Mouse (Mus musculus): ENCODE data around the gene Dusp11.
A peak's percentile ranks its signal among the peaks of the same experiment; 100 is the strongest.
"Not testable (repeated sequence)": the region's sequence is repeated elsewhere in the genome, so short reads cannot be mapped to it uniquely, and the experiment has no call there.

Gene Dusp11

DNA sequence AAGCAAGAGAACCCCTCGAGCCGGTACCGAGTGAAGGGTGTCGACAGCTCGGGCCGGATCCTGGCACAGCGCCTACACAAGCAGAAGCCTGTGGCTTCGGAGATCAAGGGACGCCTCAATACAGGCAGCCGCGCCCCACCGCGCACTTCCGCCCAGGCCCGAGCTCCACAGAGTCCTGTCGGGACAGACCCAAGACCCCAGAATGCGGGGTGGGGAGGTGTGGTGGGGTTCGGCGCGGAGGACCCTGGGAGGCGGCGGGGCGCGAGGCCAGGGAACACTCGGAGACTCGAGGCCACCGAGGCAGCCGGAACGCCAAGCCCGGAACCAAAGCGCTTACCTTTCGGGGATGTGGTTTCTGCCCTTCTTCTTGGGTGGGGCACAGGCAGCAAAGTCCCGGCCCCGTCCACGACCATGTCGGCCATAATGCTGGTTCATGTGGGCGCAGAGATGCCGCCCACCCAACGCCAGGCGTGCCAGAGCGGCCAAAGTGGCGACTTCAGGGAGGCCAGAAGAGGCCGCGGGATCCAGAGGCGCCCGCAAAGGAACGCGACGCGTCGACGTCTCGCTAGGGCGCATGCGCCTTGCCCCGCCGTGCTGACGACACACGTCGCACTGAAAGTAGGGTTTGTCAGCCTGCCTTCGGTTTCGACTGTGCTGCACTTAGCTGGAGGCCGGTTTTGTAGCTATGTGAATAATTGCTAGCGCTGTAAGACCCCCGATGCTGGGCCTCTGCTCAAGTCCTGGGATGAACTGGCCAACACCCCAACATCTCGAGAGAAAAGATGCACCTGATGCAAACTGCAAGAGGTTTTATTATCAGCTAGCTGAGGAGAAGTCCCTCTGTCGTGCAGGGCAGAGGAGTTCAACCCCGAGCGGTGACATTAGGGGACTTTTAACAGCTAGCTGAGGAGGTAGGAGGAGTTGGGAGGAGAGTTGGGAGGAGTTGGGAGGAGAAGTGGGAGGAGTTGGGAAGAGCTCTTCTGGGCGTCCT, at the start of gene Dusp11:
Gene Dusp11 (minus strand): TSS at position 567 of the 991 bp plus-strand sequence.
- peak; percentile 94 for DNase-seq

DNA sequence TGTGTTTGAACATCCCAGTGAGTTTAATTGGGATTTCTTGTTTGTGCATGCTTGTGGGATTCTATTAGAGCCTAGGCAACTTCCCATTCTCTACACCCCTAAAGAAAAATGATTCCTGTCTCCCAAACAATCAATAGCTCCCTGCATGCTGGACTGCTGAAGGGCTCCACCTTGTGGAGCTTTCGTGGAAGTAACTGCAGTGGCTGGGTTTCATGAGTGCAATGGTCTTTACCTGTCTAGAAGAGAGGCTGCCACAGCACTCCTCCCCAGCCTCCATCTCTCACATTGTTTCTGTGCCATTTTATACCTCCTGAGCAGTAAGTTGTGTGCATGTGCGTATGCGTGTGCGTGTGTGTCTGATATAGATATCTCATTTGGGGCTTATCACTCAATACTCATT, 48.5 kb upstream of the Dusp11 start:
- DNase-seq = peak; percentile 56

- DNase-seq = peak; percentile 81
Measured at GRCm38 (mm10) chr6:86004271-86005148, 43.0 kb upstream of the Dusp11 start.

- DNase-seq = peak; percentile 34
Measured at GRCm38 (mm10) chr6:86003405-86003925, 42.0 kb upstream of the Dusp11 start.

- DNase-seq = not testable (repeated sequence)
Measured at GRCm38 (mm10) chr6:85990774-85991173, 29.3 kb upstream of the Dusp11 start.

DNA sequence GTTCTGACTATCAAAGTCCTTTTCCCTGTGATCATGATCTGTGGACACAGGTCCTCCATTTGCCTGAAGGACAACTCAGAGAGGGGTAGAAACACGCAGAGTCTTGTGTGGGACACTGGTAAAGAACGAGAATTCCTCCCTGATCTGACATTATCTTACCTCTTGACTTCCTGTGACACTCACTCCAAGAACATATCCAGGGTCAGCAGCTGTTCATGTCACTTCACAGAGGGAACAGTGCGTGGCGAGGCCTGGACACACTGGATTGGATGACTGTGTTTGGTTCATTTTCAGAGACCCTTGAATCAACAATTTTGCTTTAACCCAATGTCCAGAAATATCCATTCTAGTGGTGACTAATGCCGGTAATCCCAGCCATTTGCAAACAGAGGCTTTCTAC, 28.1 kb upstream of the Dusp11 start:
- not testable (repeated sequence) for DNase-seq

GRCm38 (mm10) chr6:85984351-85984750, 22.9 kb upstream of the Dusp11 start:
- DNase-seq = no peak

- DNase-seq = not testable (repeated sequence)
Measured at GRCm38 (mm10) chr6:85978736-85979135, 17.3 kb upstream of the Dusp11 start.

GRCm38 (mm10) chr6:85976242-85976641, 14.8 kb upstream of the Dusp11 start:
- no peak for DNase-seq

GRCm38 (mm10) chr6:85975761-85976160, 14.3 kb upstream of the Dusp11 start:
- DNase-seq = no peak

DNA sequence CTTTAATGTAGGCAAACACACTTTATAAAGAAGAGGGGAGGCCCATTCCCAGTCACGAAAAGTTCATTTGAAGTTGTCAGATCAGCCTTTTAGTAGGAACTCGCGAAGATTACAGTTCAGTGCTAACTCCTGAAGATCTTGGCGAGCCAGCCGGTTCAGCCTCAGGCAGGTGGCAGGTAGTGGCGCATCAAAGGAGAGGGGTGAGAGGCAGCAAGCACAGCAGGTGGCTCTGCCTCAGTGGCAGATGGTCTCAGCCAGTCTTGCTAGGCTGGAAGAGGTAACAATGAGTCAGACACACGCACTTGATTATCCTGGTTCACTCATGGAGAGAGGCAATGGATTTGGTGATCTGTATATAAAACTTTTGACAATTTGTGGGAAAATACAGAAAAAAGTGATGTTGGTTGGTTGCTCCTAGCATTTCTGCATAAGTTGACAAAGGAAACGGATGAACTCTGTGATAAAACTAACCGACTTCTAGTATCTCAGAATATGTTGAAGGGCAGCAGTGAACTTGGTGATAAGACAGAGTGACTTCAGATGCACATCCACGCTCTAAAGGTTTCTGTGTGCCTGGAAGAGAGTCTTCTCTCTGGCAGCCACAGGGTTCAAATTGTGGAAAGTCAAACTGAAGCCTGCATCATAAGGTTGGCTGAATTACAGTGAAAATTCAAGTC, 13.6 kb upstream of the Dusp11 start:
- DNase-seq = no peak

DNA sequence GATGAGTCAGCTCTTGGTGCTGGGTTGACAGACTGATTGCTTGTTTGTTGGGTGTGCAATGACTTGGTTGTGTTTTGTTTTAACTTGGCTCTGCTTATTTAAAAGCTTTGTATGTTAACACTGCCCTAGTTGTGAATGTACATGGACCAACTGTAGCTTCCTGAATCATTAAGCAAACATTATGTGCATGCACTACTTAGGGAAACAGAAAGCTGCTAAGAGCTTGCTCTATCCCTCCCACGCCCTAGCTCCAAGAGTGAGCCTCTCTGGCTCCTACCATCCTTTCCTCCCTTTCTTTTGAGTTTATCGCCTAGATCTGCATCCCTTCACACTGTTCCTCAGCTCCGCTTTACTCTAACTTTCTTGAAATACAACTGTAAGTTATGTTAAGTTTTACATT, 11.9 kb upstream of the Dusp11 start:
- no peak for DNase-seq

DNA sequence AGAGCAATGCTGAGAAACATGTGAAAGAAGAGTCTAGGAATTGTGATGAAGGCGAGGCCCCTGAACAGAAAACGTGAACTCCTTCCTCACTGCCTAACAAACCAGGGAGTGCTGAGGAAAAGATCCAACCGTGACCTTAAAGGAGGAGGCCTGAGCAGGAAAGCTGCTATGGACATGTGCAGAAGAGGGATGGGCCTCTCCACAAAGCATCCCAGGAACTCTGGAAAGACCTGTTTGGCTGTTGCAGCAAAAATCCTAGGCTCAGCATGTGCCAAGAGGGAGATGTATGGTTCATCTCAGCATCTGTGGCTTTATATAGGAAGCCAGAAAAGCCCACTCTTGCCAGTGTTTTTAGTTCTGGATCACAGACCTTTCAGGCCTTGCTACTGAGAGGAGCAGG, 11.2 kb upstream of the Dusp11 start:
- no peak for DNase-seq

GRCm38 (mm10) chr6:85969889-85970288, 8.4 kb upstream of the Dusp11 start:
- no peak for DNase-seq

- no peak for DNase-seq
Measured at GRCm38 (mm10) chr6:85966686-85967085, 5.2 kb upstream of the Dusp11 start.

DNA sequence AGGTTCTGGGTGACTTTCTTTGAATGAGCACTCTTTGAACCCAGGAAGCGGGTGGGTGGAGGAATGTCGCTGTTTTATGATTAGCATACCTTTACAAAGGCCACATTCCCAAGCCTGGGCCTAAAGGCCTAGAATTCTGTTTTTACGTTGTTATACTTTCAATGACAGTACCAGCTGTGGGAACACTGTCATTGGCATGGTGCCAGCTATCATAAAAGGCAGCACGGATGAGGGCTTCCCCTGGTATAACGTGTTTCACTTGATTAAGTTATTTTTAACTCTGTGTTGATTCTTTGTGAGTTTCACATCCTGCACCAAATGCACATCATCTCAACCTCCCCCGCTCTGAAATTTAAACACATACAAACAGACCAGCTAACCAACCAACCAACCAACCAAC, 4.6 kb upstream of the Dusp11 start:
- peak; percentile 23 for DNase-seq

DNA sequence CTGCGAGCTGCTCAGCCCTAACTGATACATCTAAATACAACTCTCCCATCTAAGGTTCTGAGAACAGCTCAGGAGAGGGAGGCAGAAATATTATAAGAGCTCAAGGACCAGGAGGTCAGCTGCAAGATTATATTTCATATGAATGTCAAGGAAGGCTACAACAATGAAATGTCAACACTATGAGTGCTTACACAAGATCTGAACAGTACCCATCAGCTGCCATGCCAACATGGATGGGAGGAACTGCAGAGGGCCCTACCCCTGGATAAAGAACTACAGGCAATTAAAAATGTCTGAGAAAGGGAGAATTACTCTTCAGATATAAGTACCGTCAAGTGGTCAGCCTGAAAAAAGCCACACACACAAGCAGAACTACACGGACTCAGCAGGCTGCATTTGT, 3.9 kb downstream of the Dusp11 start:
- DNase-seq = no peak

DNA sequence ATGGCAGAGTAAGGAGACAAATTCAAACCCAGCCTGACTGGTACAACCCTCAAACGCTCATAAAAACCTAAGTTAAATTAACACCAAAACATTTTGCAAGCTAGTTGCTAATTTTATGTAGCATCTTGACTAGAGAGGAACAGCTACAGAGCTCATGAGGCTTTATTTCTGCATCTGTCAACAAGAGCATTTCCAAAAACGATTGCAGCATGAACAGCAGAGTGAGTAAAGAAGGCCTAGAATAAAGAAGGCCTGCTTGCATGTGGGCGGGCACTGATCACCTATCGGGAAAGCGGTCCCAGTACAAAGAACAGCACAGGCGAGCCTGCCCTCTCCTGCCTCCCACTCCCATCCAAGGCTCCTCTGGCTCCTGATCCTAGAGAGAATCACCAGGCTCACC, 12.9 kb downstream of the Dusp11 start:
- DNase-seq = no peak

DNA sequence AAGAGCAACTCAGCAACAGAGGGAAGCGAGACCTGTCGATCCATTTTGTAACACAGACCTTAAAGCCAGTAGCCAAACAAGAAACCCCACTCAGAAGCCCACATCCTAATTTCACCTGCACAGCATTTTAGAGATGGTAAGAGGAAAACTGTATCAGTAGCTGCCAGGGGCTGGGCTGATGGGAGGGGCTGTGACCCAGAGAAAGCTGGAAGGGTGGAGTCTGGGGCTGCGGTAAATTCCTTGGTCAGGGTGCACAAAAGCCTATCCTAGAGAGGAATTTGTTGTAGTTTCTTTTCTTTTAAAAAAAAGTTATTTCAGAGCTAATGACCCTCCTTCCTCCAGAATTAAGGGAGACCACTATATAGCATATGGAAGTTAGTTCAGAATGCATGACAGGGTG, 19.0 kb downstream of the Dusp11 start:
- no peak for DNase-seq

DNA sequence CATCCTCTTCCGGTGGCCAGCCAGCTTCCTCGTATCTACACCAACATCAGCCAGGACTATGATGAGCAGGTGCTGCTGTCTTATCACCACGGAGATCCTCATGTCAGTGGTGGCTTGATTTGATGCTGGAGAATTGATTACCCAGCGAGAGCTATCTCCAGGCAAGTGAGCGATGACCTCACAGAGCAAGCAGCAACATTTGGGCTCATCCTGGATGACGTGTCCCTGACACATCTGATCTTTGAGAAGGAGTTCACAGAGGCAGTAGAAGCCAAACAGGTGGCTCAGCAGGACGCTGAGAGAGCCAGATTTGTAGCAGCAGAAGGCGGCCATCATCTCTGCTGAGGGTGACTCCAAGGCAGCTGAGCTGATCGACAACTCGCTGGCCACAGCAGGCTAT, 22.8 kb downstream of the Dusp11 start:
- DNase-seq = no peak

DNA sequence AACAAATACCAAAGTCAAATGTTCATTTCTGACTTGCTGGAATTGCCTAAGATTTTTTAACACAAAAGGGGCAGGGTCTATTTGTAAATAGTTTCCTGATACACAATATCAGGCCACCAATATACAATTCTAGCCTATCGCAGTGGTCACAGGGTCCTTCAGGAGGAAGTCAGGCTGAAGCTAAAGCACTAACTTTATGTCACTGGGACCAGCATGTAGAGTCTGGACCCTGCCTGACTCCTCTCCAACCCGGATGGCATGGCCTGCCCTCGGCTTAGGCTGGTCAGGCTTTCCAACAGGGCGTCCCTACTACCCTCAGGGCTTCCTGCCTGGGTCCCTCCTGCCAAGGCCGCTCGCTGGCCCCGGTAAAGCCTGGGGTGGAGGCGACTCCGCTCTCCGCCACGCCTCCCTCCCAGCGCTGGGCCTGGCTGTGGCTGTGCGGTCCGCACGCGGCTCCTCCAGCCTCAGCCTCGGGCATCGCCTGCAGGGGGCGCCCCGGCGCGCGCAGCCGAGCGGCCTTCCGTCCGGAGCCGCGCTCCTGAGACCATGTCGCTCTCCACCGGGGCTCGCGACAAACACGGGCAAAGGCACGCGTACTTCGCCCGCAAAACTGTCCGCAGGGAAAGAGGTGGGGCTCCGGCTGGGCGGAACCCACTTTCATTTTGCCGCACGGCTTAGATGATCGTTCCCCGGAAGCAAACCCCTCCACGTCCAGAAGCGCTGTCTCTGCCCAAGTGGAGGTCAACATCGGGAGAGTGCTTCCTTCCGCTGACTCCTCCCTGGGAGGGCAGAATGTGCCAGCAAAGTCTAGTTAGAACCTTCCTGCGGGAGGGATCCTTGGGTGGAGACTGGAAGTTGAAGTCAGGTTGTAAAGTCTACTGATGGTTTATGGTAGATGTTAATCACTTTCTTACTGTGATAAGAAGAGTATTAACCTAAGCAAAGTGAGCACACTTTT, 24.7 kb downstream of the Dusp11 start:
- DNase-seq = peak; percentile 83

DNA sequence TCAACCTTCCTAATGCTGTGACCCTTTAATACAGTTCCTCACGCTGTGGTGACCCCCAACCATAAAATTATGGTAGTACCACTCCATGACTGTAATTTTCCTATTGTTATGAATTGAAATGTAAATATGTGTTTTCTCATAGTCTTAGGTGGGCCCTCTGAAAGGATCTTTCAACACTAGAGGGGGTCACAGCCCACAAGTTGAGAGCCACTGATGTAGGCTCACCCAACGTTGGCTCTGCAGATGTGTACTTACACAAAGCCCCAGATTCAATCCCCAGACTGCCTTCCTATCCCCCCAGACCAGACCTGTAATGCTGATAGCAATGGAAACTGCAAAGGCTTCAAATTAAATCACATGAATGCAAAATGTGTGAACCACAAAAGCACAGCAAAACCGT, 25.8 kb downstream of the Dusp11 start:
- DNase-seq = no peak
